Mouse (Mus musculus) bone marrow, adult 2 months (tissue): ENCODE data around the gene Hoxa7.

ENCODE experiments used
- CTCF ChIP-seq: fragments of 200-500 bp; IDR thresholded peaks from 2 replicates; pipeline ENCODE4 v1.5.1; 2011; ENCODE audit warnings: low read length, control low read depth; ENCODE audit not compliant: control insufficient read depth, insufficient read depth
- POLR2A ChIP-seq: fragments of 200-500 bp; IDR thresholded peaks from 2 replicates; pipeline ENCODE4 v1.6.1; 2011; ENCODE audit warnings: low read depth, mild to moderate bottlenecking, control low read depth, low read length, borderline replicate concordance; ENCODE audit not compliant: control insufficient read depth

DNA sequence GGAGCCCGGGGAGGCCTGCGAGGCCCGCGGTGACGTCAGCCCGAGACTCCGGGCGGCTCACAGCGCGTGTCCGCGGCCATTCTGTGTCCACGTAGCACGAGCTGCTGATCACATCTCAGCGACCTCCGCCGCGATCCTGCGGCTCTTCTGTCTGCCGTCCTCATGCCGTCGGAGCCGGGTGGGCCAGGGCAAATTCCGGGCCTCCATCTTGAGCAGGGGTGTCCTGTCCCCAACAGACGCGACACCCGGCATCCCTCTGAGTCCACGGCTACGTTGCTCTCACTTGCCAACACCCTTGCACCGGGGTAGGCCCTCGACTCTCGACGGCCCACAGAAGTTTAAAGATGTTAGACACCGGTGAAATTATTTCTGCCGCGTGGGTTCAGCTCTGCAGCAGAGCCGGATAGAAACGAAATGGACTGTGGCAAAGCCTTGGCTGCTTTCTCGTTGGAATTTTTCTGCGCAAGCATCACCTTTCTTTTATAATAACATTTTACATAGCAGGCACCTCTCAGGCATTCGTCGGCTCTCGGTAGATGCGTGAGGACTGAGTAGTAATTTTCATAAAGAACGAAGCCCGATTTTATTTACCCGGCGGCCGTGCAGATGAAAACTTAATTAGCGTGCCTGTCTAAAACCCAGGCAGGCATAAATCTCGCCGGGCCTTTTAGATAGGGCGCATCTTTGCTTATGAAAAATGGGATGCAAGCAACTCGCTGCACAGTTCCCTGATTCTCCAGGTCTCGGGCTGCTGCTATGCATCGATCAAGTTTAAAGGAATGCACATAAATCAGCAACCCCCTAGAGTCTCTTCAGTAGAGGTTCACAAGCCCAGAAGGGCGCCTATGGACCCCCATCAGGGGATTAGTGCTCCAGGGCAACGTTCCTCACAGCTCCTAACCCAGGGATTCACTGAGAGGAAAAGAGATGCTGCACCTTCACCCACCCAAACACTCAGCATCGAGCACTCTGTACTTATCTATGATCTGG lies 32.2 kb upstream of the Hoxa7 start:
- TF ChIP-seq POLR2A (no peak), CTCF (no peak)
